Mouse (Mus musculus): Measurements from ENCODE around the gene Gm48551.

Gene Gm48551

DNA sequence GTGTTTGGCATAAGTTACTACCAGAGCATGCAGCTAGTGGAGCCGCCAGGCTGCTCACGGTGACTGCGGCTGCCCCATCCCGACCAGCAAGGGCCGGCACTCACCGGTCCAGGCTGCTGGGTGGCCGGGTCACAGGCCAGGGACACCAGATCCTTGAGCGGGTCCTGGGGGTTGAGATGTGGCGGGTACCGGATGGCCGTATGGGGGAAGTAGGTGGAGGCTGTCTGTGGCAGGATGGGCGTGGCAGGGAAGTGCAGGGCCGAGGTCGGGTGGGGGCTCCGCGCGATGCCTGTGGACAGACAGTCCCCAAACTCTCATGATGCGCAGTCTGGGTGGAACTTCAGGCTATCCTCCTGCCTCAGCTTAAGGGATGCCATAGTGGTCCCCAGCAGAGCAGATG lies 20.5 kb downstream of the Gm48551 start:
- no peak for DNase-seq (ENCODE audit: low spot score)

DNA sequence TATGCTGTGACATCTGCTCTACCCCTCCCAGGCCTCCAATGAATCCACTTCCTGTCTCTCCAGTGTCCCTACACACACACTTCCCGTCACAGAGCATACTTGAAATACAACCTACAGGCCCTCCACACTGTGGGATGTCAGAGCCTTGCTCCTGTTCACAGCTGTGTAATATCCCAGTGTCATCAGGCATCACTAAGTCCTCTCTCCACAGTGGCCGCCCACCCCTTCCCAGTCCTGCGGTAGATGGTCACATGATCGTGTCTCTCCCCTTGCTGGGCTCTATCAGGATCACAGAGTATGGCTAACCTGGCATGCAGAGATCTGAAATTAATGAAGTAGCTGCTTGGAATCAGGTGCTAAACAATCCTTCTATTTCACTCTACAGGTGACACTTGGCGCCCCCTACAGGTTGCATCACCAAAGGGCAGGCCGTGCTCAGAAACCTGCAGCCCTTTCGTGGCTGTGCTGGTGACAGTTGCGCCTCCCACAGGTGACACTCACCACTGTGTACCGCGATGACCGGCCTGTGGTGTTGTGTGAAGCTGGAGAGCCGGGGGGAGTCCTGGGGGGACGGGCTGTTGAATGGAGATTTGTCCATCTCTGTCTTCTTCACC lies 21.4 kb downstream of the Gm48551 start:
- DNase-seq (ENCODE audit: low spot score) = peak; percentile 73

DNA sequence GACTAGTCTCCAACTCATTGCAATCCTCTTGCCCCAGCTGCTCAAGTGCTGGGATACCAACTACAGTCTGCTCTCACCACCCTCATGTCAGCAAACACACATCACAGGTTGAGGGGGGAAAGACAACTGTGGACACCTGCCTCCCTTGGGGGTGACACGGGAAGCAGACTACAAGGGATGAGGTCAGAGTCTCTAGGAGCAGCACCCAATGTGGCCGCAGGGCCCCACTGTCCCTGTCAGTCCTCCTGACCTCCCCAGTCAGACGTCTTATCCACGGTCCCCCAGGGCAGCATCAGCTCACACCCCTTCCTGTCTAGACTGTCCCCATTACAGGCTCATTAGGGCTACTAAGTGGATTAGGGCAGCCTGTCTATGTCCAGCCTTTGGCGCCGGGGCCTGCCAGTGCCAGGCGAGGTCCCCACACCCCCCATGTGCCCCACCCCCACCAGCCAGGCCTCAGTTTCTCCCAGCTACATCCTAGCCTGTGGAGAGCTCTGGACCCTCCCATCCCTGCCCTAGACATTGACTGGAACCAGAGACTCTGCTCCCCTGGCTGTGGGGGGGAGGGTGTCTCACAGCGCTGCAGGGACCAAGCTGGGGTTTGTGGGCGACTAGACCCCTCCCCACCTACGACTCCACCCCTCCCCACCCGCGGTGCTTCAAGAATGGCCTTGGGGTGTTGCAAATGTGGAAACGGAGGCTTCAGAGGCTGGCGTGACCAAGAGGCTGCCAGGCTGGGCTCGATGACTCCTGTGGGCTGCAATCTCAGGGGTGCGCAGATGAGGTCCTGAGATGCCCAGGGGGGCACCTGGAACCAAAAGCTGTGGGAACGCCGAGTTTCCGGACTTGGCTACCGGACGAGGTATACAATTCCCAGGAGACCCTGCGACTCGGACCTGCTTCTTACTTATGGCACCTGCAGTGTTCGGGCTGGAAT lies 22.5 kb downstream of the Gm48551 start:
- no peak for DNase-seq (ENCODE audit: low spot score)

DNA sequence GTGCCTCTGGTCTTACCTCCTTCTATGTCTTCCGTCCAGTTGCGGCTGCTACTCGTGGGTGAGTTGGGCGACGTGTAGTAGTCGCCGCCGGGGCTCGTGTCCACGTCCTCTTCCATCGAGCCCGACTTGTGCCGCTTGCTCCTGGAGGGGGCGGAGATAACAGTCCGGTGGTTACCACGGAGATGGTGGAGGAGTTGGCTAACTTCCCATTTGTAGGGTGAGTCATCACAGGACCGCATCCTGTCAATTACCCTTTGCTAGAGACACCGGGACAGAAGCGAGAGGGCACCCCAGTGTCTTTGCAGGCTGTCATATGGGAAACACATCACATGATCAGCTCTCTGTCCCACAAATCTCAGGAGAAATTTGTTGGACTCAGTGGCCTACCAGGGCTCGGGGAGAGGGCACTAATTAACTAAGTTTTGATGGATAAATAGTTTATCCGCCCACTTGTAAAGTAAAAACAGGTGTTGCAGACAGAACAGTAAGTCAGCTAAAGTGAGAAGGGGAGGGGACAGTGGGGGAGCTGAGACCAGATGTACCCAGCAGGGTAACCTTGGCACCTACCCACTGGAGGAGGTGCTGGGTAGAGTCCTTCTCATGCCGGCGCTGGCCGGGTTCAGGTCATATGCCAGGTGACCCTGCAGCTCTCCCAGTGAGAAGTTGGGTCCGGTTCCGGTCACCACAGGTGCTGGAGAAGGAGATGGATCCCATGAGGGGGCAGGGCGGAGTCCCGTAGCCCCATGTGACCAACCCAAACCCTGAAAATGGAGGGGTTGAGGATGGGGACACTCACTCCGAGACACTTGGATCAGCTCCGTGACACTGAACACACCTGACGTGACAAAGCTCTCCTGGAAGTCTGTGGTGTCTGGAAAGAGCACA lies 23.5 kb downstream of the Gm48551 start:
- peak; percentile 82 for DNase-seq (ENCODE audit: low spot score)

DNA sequence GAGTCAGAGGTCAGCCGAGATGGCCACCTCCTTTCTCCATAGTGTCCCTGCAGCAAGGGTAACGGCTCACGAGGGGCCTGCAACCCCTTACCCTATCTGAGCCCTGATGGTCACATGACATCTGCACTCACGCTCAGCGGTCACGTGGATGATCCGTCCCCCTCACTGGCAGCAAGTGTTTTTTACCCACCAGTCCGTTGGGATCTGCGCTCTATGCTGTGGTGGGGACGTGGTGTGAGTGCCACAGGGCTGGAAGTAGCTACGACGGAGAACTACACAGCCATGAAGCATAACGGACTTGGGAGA lies 24.1 kb downstream of the Gm48551 start:
- DNase-seq (ENCODE audit: low spot score) = no peak

DNA sequence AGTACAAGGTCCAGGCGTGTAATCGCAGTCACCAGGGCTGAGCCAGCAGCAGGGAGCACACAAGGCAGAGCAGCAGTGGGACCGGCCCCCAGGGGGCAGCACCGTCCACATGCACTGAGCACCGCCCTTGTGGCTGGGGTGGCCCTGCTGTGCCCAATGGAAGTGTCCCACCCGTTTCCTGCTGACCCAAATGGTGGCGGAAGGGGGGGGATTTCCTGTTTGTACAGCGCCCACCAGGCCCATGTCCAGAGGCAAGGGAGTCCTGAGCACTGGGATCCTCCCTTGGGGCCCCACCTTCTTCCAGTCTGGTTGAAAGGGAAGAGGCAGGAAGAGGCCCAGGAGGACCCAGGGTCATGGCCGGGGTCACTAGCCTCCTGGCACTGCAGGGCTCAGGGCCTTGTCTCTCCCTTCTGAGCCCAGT lies 24.6 kb downstream of the Gm48551 start:
- DNase-seq (ENCODE audit: low spot score) = peak; percentile 83

DNA sequence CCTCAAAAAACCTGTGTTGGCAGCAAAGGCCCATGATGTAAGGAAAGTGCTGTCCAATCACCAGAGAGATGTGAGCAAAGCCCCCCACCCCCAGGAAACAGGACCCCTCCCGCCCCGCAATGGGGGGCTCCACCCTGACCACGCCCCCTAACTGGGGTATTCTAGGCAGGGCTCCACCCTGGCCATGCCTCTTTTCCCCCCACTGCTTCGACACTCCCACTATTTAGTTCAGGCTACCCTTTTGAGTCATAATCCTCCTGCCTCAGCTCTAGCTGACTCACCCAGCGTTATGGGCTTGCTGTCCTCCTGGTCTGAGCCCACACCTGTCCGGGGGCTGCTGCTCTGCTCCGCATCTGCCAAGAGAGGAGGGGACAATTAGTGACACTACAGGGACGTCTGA lies 25.1 kb downstream of the Gm48551 start:
- DNase-seq (ENCODE audit: low spot score) = no peak

DNA sequence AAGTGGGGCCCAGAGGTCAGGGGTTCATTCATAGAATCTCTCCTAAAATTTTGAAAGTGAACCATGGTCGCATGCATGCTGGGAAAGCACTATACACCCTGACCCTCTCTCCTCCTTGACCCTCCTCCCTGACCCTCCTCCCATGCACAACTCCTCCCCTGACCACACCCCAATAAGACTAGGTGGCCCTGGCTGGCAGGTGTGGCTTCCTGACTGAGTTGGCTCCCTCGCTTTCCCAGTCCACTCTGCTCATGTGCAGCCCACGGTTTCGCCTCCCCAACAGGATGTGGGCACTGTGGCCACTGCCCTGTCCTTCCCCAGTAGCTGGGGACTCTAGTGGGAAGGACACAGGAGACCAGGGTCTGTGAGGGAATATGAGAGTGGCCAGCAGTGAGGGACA lies 26.1 kb downstream of the Gm48551 start:
- DNase-seq (ENCODE audit: low spot score) = no peak

DNA sequence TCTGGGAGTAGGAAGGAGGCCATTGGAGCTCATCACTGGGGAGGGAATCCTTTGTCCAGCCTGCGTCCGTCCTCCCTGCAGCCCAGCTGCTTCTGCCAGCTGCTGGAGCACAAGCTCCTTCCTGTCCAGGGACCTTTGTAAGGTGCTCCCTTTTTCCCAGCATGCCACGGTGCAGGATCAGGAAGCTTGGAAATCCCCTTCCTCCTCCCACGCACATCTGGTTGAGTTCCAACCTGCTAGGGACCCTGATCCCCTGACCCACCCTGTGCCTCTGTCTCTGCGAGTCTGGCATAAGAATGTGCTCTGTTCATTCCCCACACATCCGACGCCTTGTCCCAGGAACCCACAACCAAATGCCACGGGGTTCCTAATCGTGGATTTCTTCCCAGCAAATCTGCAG lies 26.7 kb downstream of the Gm48551 start:
- no peak for DNase-seq (ENCODE audit: low spot score)

DNA sequence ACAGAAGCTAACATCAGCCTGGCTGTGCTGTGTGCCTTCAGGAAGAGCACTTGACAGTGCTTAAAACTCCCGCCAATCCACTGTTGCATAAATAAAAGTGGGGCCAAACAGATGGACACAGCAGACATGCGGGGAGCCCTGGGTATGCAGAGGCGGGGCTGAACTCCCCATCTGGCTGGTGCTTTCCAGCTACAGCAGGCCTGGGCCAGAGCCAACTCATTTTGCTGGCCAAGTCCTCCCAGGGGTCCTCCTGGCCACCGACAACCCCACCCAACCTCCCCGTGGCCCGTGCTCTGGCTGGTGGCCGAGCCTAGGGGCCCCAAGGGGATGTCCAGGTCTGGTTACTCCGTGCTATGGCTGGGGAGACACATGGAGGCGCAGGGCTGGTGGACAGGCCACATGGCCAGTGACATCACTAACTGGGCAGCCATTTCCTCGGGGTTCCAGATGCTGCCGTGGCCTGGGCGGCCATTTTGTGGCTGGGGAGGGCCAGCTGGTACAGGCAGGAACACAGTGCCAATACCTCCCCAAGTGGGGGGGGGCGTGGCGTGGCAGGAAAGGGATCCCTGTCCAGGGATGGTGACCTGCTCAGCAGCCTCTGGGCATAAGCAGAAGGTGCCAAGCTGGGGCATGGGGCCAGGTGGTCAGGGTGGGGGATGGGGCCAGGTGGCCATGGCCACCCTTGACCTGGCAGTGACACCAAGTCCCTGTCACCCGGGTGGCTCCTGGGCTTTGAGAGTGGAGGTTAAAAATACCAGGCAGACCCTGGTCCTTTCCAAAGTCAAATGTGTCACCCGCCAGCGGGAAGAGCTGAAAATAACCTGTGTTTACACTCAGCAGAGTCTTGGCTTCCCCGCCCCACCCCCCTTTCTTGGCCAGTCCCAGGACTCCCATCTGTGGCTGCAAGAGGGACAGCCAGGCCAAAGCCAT lies 27.5 kb downstream of the Gm48551 start:
- DNase-seq (ENCODE audit: low spot score) = peak; percentile 80

DNA sequence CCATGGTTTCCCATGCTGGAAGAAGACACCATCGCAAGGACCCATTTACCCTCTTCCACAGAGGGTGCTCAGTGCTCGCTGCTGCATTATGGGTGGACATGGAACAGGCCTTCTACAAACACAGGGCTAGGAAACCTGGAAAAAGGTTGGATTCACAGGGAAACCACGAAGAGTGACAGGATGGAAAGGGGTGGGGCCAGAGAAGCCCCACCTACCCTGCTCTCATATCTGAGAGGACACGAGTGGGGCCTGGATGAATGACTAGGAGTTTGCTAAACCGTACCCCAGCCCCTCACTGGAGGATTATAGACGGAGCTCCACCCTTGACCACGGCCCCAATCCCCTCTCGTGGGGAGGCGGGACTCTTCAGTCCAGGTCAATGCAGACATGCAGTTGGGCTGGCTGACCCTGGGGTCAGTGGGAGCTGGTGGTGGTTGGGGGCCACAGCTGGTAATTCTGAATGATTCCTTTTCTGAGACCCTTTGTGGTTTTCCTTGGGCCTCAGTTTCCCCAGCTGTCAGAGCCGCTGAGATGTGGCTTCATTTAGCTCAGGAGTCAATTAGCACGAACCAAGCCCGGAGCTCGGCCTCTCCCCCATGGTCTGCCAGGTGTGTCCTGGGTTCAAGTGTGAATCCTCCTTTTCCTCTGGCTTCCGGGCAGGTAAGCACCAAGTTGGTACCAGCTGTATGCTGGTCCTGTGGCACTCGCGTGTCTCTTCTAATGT lies 28.5 kb downstream of the Gm48551 start:
- no peak for DNase-seq (ENCODE audit: low spot score)

DNA sequence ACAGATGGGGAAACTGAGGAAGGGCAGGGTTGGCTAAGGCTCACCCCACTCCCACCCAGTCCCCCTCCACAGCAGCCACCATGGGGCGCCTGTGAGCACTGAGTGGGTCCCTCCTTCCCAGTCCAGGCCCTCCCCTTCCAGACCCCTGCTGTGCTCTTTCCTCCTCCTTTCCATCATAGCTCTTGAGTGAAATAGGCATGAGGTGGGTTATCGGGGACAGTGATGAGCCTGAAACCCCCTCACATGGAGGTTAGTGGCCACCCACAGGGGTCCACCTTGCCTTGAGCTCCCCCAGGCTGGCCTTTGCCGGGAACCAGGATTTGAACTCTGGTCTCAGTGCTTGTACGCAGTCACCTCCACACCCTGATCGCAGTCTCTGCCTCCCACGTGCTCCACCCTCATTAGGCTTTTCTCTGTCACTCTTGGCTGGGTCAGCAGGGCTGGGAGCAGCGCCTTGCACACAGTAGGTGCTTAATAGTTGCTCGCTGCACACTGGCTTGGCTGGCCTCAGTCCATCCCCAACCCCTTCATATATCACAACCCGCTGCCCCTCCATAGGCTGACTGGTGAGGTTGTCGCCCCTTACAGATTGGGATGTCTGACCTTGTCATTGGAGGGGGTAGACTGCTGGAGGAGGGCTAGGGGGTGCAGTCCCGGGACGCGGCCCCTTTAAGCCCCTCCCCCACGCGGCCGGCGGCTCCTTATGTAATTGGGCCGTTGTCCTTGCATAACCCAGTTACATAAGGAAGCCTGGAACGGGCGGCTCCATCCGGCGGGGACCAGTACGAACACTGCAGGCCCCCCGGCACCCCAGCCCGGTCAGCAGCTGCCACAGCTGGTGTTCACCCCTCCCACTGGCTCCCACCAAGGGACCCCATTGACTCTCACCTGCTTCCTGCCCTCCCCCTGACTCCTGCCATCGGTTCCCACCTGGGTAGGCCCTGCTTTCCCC lies 29.3 kb downstream of the Gm48551 start:
- peak; percentile 88 for DNase-seq (ENCODE audit: low spot score)

DNA sequence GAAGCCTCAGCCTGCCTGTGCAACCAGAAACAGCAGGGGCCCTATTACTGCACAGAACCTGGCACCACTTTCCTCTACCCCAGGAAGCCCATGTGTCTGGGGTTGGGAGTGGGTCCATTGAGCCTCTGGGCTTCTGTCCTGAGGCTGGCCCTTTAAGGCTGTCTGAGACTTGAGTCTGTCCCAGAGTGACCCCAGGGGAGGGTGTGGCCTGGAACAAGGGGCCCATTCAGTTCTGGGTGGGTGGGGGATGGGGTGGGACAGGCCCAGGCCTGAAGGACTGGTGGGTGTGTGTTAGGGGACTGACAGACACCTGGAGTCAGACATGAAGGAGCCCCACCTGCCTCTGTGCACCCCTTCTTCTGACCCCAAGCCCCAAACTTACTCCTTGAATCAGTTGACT lies 30.4 kb downstream of the Gm48551 start:
- DNase-seq (ENCODE audit: low spot score) = no peak

DNA sequence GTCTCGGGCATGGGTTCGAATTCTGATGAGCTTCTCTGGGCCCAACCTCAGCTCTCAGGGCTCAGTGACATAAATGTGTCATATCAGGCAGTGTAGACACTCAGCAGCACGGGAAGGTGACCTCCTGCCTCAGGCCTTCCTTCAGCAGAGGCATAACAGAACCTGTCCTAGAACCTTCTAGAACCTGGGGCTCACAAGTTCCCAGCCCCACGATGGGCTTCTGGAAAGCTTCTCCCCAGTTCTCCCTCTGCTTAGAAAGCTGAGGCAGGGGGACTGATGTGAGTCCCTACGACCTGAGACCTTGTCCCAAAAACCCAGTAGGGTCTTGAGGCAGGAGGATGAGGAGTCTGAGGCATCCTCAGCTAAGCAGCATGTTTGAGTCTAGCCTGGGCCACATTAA lies 30.9 kb downstream of the Gm48551 start:
- DNase-seq (ENCODE audit: low spot score) = no peak

DNA sequence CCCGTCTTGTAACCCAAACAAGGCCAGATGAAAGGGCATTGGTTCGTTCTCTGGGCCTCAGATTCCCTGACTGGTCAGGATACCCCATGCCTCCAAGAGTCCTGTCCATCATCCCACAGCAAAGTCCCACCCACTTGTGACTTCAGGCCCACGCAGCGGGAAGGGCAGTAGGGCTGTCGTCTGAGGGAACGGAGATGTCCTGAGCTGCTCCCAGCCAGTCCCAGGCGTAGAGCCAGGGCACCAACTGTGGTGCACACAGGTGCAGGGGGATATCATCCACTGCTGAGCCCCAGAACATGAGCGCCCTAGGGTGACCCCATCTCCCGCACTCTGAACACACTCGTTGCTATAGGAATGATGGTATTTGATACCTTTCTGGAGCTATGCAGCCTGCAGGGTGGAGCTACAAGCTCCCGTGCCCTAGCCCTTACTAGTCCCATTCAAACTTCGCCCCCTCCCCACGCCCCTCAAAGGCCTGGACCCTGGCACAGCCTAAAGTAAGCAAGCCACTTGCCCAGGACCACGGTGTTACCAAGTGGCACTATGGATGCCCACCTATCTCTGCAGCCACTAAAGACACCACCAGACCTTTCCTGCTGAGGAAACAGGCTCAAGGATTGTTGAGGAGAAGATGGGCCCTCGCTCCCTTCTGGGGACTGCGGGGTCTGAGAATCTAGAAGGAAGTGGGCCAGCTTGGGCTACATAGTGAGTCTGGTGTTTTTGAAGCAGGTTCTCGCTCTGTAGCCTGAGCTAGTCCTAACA lies 31.5 kb downstream of the Gm48551 start:
- DNase-seq (ENCODE audit: low spot score) = no peak

DNA sequence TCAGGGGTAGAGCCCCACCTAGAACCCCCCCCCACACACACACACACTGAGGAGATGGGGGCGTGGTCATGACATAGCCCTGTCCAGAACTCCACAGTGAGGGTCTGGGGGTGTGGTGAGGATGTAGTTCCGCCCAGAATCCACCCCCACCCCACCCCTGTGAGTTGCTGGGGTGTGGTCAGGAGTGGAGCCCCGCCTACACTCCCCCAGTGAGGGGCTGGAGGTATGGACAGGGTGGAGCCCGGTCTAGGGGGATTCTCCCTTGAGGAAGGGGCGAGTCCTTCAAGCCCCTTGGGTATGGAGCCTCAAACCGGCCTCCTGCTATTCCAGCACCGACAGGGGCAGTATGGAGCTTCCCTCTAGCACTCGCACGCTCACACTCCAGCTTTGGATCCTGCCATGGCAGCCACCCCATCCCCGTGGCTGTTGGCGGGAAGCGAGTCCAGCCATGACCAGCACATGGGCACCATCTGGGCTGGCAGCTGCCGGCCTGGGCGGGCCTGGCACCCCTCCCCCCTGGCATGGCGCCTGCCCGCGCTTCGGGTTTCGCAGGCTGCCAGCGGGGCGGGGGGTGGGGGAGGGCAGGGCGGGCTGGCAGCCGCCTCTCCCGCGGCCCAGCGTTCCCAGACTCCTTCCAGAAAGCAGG lies 32.4 kb downstream of the Gm48551 start:
- DNase-seq (ENCODE audit: low spot score) = peak; percentile 91

DNA sequence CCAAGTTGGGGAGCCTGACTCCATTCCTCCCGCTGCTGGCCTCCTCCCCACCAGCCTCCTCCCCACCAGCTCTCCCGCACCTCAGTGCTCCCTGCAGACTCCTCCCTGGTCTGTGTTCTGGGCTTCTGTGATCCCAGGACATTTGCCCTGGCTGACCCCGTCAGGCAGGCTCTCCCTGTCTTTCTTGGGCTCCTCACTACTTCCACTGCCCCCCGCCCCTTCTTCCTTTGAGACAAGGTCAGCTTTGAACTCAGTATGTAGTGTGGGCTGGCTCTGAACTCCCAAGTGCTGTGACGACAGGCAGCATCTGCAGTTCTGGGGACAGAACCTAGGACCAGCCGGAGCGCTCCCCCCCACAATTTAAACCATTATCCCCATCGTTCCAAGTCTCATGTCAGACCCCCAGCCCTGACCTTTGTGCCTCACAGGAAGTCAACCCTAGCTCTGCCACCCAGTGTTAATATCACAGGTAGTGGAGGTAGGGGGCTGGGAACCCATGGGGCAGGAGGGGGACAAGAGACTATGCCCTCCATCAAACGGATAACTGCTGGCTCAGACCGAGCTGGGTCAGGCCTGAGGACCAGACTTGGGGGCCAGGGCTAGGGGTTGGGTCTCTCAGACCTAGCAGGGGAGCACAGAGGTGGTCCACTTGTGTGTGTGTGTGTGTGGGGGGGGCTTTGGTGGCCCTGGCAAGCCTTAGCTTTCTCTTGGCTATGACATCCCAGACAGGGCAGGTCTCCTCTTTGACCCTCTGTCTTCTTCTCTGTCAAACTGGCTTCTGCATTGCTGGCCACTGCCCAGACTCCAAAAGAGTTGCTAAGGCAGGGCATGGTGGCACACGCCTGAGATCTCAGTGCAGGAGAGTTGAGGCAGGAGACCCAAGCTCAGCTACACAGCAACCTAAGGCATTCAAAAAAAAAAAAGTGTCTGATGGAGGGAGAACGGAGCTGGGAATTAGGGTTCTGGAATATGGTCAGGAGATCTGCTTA lies 33.3 kb downstream of the Gm48551 start:
- DNase-seq (ENCODE audit: low spot score) = no peak

All from layer of hippocampus, adult 11-12 months (tissue).